Mouse (Mus musculus) neutrophil, adult 5-6 weeks (primary cell): ENCODE measurements around the gene Nufip2. TPM values are rescaled to one million over a fixed set of nuclear protein-coding genes. Genes with fewer than 3 reads are reported as not detected.
"Not testable (repeated sequence)": the region's sequence is repeated elsewhere in the genome, so short reads cannot be mapped to it uniquely, and the experiment has no call there.

Source experiments
- ATAC-seq: fragments of 151-379, 151-347 bp; 2 replicates; pipeline ENCODE4 v1.8.0; 2017; ENCODE audit warnings: mild to moderate bottlenecking, moderate TSS enrichment; ENCODE audit not compliant: insufficient number of reproducible peaks, poor library complexity, low FRiP score, severe bottlenecking; ENCODE audit errors: extremely low read depth
- total RNA-seq: library from RNA; stranded (forward); fragments of 200-1000 nt; gene quantifications from 2 replicates; pipeline ENCODE4 v1.2.3, GENCODE M21; 2017

Nufip2 gene
- total RNA-seq, 1 experiment from 2014 or later = 176 TPM

DNA sequence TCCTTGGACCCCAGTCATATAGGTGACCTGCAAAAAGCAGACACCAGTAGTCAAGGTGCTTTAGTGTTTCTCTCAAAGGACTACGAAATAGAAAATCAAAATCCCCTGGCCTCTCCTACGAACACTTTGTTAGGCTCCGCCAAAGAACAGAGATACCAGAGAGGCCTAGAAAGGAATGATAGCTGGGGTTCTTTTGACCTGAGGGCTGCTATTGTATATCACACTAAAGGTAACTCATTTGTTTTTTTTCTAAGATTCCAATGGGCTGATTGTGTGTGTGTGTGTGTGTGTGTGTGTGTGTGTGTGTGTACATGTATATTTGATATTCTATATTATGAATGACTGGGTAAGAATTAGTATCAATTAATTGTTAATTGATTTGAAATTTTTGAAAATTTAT is 7.1 kb downstream of the Nufip2 start:
- no peak for ATAC-seq

DNA sequence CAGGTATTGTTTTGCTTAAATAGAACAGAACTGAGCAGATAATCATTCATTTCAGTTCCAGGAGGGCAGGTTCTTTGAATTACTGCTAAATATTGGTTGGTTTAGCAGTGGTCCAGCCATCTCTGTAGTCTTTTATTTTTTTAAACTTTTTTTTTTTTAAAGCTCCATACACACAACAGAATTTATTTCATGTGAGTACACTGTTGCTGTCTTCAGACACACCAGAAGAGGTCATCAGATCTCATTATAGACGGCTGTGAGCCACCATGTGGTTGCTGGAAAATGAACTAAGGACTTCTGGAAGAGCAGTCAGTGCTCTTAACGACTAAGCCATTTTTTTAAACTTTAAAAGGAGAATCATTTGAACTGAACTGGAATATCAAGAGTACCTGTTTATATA is 11.3 kb downstream of the Nufip2 start:
- no peak for ATAC-seq

DNA sequence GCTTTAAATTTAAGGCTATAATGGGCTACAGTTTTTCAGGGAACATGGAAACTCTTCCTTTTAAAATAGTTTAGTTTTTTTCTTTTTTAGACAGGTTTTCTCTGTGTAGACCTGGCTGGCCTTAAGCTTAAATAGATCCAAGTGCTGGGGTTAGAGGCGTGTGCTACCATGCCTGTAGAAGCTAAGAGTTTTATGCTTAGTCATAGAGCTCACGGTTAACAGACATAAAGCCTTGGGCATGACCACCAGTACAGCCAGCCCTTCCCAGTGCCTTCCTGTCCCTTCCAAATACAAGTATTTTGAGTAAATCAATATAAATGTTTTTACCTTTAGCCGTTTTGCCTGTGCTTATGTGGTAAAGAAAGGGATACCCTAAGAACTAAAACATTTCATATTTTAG is 20.0 kb downstream of the Nufip2 start:
- no peak for ATAC-seq

DNA sequence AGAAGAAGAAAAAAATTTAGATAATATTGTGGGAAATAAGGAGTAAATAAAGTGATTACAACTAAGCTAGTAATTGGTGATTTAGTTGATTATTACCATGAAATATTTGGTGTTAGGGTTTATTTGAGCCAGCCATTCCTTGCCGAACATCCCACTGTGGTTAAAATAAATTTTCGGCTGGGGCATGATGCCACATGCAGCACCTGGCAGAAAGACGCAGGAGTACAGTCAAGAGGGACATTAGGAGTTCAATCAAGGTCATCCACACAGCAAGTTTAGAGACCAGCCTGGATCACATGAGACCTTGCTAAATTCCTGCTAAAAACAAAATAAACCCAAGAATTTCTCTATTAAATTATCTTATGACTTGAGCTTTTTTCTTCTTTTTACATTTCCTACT is 23.1 kb downstream of the Nufip2 start:
- no peak for ATAC-seq

DNA sequence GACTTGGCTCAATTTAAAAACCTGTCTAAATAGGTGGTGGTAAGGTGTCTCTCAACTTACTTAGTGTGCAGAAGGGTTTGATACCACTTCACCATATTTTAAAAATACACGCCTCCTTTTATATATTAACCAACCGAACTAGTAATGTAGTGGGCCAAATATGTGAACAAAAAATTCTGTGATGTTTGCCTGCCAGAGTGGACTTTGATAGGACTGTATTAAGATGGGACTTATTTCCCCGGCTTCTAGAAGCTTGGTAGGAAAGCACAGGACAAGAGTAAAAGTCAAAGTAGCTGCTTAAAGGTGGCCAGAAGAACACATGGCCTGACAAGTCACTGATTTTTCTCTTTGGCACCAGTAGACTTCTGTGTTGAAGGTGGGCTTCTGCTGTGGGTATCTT is 27.8 kb downstream of the Nufip2 start:
- no peak for ATAC-seq

DNA sequence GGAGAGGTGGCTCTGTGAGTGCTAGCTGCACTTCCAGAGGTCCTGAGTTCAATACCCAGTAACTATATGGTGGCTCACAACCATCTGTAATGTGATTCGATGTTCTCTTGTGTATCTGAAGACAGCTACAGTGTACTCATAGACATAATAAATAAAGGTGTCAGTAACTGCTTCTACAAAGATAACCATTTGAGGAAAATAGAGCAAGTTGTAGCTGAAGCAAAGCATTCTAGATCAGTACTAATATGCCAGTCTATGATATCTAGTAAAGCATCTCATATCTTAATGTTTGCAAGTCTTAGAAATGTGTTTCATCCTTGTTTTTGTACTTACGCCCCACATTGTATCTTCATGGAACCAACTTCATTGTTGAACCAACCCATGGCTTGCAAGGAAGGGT is 33.1 kb downstream of the Nufip2 start:
- no peak for ATAC-seq

DNA sequence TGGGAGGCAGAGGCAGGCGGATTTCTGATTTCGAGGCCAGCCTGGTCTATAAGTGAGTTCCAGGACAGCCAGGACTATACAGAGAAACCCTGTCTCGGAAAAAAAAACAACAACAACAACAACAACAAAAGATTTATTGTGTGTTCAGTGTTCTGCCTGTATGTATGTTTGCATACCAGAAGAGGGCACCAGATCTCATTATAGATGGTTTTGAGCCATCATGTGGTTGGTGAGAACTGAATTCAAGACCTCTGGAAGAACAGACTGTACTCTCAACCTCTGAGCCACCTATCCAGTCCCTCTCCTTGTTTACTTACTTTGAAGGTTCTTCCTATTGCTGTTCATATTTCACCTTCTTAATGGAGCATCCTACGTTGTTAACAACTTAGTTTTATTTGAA is 35.4 kb downstream of the Nufip2 start:
- no peak for ATAC-seq

DNA sequence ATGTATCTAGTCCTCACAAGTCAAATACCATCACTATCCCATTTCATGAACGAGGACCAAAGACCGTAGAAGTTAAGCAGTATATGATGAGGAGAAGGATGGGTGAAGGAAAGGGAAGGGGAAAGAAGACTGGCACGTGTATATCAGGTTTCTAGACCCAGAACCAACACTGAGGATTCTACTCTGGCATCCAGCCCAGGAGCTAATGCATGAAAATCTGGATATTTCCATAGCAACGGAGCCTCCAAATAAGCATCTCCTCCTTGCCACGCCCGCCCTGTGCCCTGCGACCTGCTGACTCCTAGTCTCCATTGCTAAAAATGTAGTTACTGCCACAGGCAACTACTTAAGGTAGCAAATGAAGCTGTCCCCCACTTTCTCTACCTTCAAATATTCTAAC is 38.8 kb downstream of the Nufip2 start:
- no peak for ATAC-seq

DNA sequence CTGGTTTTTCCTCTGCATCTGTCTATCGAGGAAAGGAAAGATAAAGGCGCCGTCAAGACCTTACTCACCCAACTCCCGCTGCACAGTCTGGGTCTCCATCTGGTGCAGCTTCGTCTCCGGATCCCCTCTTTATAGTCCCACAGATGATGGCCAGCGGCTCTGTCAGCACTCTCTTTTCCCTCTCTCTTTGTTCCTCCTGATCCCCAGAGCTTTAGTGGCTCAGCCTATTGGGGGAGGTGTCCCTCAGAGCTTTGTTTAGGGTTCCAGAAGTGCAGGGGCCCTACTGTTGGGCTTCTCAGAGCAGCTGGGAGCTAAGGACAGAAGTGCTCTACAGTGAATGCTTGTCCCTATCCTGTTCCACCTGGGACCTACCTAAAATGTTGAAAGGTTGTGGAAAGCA is 39.2 kb downstream of the Nufip2 start, which contains the start of gene Cryba1:
TSS of gene Cryba1 (minus strand) at position 101 of the 400 bp plus-strand sequence.
- ATAC-seq = no peak

DNA sequence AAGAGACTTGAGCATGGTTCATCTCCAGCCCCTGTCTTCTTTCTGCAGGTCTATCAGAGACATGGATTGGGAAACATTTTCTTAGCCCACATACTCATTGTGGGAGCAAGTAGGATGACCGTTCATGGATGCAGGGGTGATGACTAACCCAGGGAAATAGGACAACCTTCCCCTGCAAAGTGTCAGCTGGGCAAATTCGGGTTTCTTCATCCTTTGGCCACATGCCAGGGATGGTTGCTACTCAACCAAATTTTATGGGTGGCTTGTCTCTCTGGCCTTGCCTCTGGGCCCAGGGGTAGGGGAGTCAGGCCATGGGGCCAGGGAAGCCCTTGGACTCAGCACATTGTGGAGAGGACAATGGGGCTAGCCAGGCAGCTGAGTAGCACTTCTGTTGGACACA is 42.6 kb downstream of the Nufip2 start:
- ATAC-seq = no peak

DNA sequence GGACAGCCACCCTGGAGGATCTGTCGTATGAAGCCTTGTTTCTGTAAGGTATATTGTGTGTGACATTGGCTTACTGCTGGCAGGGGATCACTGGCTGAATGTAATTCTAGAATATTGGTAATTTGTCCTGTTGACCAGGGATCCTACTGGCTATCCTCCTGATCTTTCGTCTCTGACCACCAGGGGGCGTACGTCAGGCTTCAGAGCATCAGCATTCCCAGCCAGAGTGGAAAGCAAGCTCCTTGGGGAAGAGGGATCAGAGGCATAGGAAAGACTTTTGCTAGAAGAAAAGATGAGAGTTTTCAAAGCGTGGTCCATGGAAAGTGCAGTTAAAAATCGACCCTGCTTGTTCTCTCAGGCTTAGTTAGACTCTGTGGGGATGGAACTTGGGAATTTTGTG is 51.3 kb downstream of the Nufip2 start:
- peak; percentile 48; the same call in 1 of the 2 replicates for ATAC-seq

DNA sequence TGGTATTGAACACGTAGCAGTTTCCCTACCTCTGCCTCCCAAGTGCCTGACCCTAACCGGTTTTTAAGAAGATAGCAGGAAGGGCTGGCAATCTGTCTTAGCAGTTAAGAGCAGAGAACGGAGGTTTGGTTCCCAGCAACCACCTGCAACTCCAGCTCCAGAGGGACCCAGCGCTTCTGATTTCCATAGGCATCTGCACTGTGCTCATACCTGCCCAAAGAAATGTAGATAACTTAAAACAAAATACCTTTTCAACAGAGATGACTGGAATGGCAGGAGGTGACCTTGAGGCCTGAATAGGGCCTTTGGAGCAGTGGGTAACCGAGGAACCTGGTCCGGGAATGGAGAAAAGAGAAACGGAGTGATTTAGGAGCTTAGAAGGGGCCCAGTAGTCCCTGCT is 52.6 kb downstream of the Nufip2 start:
- ATAC-seq = no peak

DNA sequence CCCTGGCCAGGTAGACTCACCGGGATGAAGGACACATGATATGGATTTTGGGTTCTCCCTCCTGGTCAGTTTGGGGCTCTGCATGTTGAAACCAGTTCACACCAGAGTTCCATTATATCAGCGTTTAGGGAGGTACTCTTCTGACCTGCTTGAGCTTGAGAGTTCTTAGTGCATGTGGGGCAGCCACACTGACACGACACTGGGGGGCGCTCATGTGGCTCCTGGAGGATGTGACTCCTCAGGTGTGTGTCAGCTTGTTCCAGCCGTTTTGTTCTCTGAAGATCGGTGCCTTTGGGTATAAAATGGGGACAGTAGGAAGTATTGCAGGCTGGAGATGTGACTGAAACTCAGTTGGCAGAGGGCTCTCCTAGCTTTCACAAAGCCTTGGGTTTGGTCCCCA is 58.0 kb downstream of the Nufip2 start:
- ATAC-seq = 0 out of 2 replicates have a peak, but pooled peaks have one; percentile 36

DNA sequence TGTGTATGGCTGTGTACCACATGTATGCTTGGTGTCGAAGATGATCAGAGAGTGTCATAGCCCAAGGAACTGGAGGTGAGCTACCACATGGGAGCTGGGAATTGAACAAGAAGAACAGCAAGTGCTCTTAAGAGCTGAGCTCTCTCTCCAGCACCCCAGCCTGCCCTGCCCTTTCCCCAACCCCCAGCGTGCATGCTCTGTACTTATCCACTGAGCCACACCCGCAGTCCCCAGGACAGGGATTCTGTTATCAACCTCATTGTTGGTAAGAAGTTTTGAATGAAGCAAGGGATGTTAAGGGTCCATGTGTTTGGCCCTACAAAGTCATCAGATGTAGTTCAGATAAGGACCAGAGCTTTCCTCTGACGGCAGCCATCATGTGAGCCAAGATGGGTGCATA is 60.7 kb downstream of the Nufip2 start:
- ATAC-seq = no peak

DNA sequence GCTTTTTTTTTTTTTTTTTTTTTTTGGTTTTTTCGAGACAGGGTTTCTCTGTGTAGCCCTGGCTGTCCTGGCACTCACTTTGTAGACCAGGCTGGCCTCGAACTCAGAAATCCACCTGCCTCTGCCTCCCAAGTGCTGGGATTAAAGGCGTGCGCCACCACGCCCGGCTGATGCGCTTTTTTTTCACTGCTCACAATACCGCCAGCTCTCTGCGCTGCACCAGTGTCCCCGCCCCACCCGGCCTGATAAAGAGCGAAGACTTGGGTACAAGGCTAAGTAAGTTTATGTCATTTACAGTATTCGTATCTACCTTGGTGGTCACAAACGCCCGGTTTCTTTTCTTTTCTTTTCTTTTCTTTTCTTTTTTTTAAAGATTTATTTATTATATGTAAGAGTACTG is 61.1 kb downstream of the Nufip2 start:
- not testable (repeated sequence) for ATAC-seq

DNA sequence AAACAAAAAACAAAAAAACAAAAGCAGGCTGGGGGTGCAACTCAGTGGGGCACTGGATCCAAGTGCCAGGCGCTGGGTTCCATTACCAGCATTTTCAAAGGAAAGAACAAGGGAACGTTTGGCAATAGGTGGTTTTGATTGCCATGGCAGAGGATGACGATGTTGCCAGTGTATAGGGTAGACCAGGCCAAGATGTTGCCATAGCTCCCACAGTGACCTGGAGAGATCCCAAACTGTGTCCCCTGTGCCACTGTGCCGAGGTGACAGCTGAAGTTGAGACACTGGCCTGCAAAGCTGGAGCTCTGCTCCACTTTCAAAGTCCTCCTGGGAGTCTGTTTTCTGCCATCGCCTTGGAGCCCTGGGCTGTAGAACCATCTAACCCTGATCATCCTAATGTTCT is 63.0 kb downstream of the Nufip2 start:
- ATAC-seq = no peak

DNA sequence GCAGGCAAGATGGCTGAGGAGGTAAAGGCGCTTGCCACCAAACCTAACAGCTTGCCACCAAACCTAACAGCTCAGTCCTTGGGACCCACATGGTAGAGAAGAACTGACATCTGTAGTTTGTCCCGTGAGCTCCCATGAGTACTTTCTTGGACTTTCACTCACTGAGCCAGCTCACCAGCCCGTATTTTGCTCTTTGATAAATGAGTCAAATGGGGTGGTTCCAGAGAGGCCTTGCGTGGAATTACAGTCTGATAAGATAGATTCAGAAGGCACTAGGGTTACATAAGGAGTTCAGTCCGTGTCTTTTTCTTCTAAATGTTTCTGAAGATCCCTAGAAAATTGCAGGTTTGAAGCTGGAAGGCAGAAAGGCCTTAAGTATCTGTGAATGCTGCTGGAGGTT is 66.6 kb downstream of the Nufip2 start:
- no peak for ATAC-seq

DNA sequence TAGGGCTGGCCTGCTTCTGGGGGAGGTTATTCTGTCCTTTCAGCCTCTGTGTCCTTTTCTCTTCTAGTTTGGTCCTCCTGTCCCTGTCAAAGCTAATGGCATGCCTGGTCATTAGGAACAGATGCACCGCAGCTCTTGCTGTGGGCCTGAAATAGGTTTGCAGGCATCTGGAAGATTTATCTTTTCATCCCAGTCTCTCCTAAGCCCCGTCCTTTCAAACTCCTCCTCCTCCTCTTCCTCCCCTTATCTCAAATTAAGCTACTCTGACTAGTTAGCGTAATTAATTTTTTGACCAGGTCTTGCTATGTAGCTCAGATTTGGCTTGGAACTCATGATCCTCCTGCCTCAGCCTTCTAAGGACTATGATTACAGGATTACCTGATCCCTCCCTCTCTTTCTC is 67.5 kb downstream of the Nufip2 start:
- no peak for ATAC-seq

DNA sequence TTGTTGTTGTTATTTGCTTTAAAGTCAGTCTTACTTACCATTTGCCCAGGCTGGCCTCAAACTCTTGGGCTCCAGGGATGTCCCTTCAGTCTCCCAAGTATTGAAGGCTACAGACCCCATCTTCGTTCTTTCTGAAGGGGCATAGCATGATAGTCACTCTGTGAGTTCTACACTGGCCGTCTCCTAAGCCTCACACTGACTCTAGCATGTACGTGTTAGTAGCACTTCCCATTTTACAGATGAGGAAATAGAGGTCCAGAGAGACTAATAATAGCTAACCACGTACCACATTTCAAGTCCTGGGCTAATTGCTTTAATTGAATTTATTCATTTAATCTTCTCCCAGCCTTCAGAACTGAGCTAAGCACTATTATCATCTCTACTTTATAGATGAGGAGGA is 74.1 kb downstream of the Nufip2 start:
- no peak for ATAC-seq

DNA sequence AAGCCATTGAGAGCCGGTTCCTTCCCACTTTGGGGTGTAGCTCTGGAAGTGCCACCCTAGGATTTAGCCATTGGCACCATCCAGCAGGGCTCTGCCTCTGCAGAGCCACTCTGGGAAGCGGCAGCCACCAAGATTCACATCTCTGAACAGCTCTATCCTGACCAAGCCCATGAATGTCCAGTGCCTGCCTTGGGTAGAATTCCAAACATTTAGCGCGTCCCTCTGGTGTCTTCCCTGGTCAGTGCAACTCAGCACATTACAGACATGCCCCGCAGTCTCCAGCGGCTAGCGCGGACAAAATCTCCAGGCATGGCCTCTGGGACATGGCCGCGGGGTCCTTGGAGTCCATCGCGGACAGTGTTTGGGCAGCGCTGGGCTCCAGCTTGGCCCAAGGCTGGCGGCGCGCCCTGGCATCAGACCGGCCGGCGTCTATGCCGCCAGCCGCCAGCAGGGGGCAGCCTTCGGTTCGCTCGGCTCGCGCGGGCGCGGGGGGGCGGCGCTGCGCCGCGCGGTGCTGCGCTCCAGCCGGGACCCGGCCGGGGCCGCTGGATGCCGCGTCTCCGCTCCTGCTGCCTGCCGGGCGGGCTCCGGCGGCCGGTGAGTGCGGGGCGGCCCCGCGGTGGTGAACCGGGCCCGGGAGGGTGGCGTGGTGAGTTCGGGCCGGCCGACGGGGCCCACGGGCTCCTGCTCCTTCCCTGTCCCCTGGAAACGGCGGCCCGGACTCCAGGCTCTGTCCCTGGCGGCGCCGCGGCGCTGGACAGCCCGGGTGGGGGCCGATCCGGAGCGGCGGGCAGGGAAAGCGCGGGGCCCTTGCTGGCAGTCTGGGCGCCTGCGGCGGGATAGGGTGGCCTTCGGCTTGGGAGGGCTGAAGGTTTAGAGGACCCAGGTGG is 77.1 kb downstream of the Nufip2 start, which contains the start of gene Myo18a:
TSS of gene Myo18a (plus strand) at position 464 of the 890 bp plus-strand sequence.
- peak; percentile 46; the same call in 1 of the 2 replicates for ATAC-seq
